Mouse (Mus musculus) hindbrain, embryonic 12.5 days (tissue): ENCODE measurements around the gene Atp6v0b. TPM values are rescaled to one million over a fixed set of nuclear protein-coding genes. Genes with fewer than 3 reads are reported as not detected.

Source experiments
- ATAC-seq: fragments of 200-750 bp; cut with Nextera tagmentation; 2 replicates; pipeline ENCODE4 v1.8.0; 2017; ENCODE audit warnings: moderate TSS enrichment; ENCODE audit not compliant: low FRiP score
- H3K27ac ChIP-seq: fragments of 300-500 bp; sonication (generic); 2 replicates; pipeline ENCODE4 v1.5.1; 2016; ENCODE audit warnings: mild to moderate bottlenecking
- H3K27me3 ChIP-seq: fragments of 300-500 bp; sonication (generic); 2 replicates; pipeline ENCODE4 v1.6.1; 2016; ENCODE audit warnings: mild to moderate bottlenecking
- H3K36me3 ChIP-seq: fragments of 300-500 bp; sonication (generic); 2 replicates; pipeline ENCODE4 v1.6.1; 2016; ENCODE audit warnings: mild to moderate bottlenecking
- H3K4me1 ChIP-seq: fragments of 300-500 bp; sonication (generic); 2 replicates; pipeline ENCODE4 v1.6.1; 2016
- H3K4me2 ChIP-seq: fragments of 300-500 bp; sonication (generic); replicated peaks from 2 replicates; pipeline ENCODE4 v1.6.1; 2016; ENCODE audit warnings: mild to moderate bottlenecking
- H3K4me3 ChIP-seq: fragments of 300-500 bp; sonication (generic); 2 replicates; pipeline ENCODE4 v1.5.1; 2016; ENCODE audit warnings: mild to moderate bottlenecking
- H3K9ac ChIP-seq: fragments of 300-500 bp; sonication (generic); 2 replicates; pipeline ENCODE4 v1.6.1; 2016; ENCODE audit warnings: mild to moderate bottlenecking, moderate library complexity
- H3K9me3 ChIP-seq: fragments of 300-500 bp; sonication (generic); replicated peaks from 2 replicates; pipeline ENCODE4 v1.6.1; 2016; ENCODE audit warnings: mild to moderate bottlenecking
- WGBS: fragments of 180-500 bp; shearing (Covaris S2); methylation state at CpG from one replicate; pipeline ENCODE4 v1.1.7; 2016; 5-methylcytosine and 5-hydroxymethylcytosine counted together
- polyA plus RNA-seq: library from polyadenylated mRNA; unstranded; fragments of >200 nt; fragmentation: Nextera tagmentation; extraction: Ambion mirVana; gene quantifications from 2 replicates; pipeline ENCODE4 v1.2.1, GENCODE M21; 2016

The Atp6v0b gene
- polyA plus RNA-seq, 1 experiment from 2014 or later = 289 TPM

GRCm38 (mm10) chr4:117844467-117844866 lies 42.7 kb downstream of the Atp6v0b start:
- ATAC-seq = no peak
- Histone ChIP-seq H3K27me3 (no peaks in the 10 kb centered on the region), H3K4me1 (peaks cover 16% of the 10 kb centered on the region), H3K36me3 (no peaks in the 10 kb centered on the region), H3K27ac (no peak overlapping the region), H3K4me3 (no peak overlapping the region), H3K9ac (no peak overlapping the region), H3K9me3 (no peaks in the 10 kb centered on the region), H3K4me2 (no peak overlapping the region)
- 88% methylated on average over 5 of the region's 5 CpGs for WGBS

- no peaks in the 10 kb centered on the region for H3K27me3 ChIP-seq
- no peak overlapping the region for H3K4me3 ChIP-seq
- H3K4me1 ChIP-seq = peaks cover 8% of the 10 kb centered on the region
- no peak overlapping the region for H3K9ac ChIP-seq
- no peaks in the 10 kb centered on the region for H3K36me3 ChIP-seq
- H3K27ac ChIP-seq = no peak overlapping the region
- no peak overlapping the region for H3K4me2 ChIP-seq
- 95% methylated on average over 5 of the region's 5 CpGs for WGBS
- no peaks in the 10 kb centered on the region for H3K9me3 ChIP-seq
- no peak for ATAC-seq
These were observed 44.0 kb downstream of the Atp6v0b start for GRCm38 (mm10) chr4:117843101-117843500.

GRCm38 (mm10) chr4:117841566-117841965 lies 45.6 kb downstream of the Atp6v0b start:
- H3K27ac ChIP-seq = no peak overlapping the region
- no peaks in the 10 kb centered on the region for H3K27me3 ChIP-seq
- H3K36me3 ChIP-seq = no peaks in the 10 kb centered on the region
- H3K4me1 ChIP-seq = 0 out of 2 replicates have a peak, but pooled peaks cover 2% of the 10 kb centered on the region
- H3K9ac ChIP-seq = no peak overlapping the region
- no peak overlapping the region for H3K4me3 ChIP-seq
- H3K4me2 ChIP-seq = no peak overlapping the region
- 86% methylated on average over 3 of the region's 3 CpGs for WGBS
- H3K9me3 ChIP-seq = no peaks in the 10 kb centered on the region
- ATAC-seq = no peak

- no peaks in the 10 kb centered on the region for H3K27me3 ChIP-seq
- no peaks in the 10 kb centered on the region for H3K36me3 ChIP-seq
- ATAC-seq = no peak
- no peak overlapping the region for H3K4me3 ChIP-seq
- 0 out of 2 replicates have a peak, but pooled peaks cover 2% of the 10 kb centered on the region for H3K4me1 ChIP-seq
- 94% methylated on average over 5 of the region's 5 CpGs for WGBS
- H3K27ac ChIP-seq = no peak overlapping the region
- no peak overlapping the region for H3K4me2 ChIP-seq
- H3K9me3 ChIP-seq = no peaks in the 10 kb centered on the region
- no peak overlapping the region for H3K9ac ChIP-seq
These were observed 46.3 kb downstream of the Atp6v0b start for GRCm38 (mm10) chr4:117840821-117841220.

- ATAC-seq = no peak
- H3K4me2 ChIP-seq = no peak overlapping the region
- no peak overlapping the region for H3K27ac ChIP-seq
- H3K9ac ChIP-seq = no peak overlapping the region
- no peaks in the 10 kb centered on the region for H3K36me3 ChIP-seq
- WGBS = 83% methylated on average over 6 of the region's 6 CpGs
- H3K27me3 ChIP-seq = no peaks in the 10 kb centered on the region
- peaks cover 5% of the 10 kb centered on the region; the same call in 1 of the 2 replicates for H3K4me1 ChIP-seq
- H3K9me3 ChIP-seq = no peaks in the 10 kb centered on the region
- no peak overlapping the region for H3K4me3 ChIP-seq
These were observed 47.8 kb downstream of the Atp6v0b start for GRCm38 (mm10) chr4:117839366-117839765.

- WGBS = 73% methylated on average over 4 of the region's 4 CpGs
- Histone ChIP-seq H3K4me3 (no peak overlapping the region), H3K36me3 (no peaks in the 10 kb centered on the region), H3K9me3 (no peaks in the 10 kb centered on the region), H3K9ac (no peak overlapping the region), H3K4me2 (0 out of 2 replicates have a peak overlapping the region, but pooled peaks have one; percentile 89), H3K27ac (no peak overlapping the region), H3K4me1 (peaks cover 8% of the 10 kb centered on the region; the same call in 1 of the 2 replicates), H3K27me3 (0 out of 2 replicates have a peak, but pooled peaks cover 9% of the 10 kb centered on the region)
- no peak for ATAC-seq
These were observed 49.9 kb downstream of the Atp6v0b start for GRCm38 (mm10) chr4:117837271-117837670.

- no peaks in the 10 kb centered on the region for H3K36me3 ChIP-seq
- H3K27ac ChIP-seq = peak overlapping the region; percentile 81
- peak; percentile 90 for ATAC-seq
- peak overlapping the region; percentile 76 for H3K4me3 ChIP-seq
- H3K27me3 ChIP-seq = peaks cover 9% of the 10 kb centered on the region; the same call in 1 of the 2 replicates
- H3K4me2 ChIP-seq = peak overlapping the region; percentile 89
- H3K4me1 ChIP-seq = peaks cover 8% of the 10 kb centered on the region; the same call in 1 of the 2 replicates
- peak overlapping the region; percentile 74 for H3K9ac ChIP-seq
- WGBS = under 1% methylated on average over 42 of the region's 48 CpGs
- H3K9me3 ChIP-seq = no peaks in the 10 kb centered on the region
These were observed 50.8 kb downstream of the Atp6v0b start for GRCm38 (mm10) chr4:117836204-117836767.

GRCm38 (mm10) chr4:117835531-117836111 lies 51.5 kb downstream of the Atp6v0b start:
- Histone ChIP-seq H3K4me1 (peaks cover 8% of the 10 kb centered on the region; the same call in 1 of the 2 replicates), H3K27me3 (peaks cover 12% of the 10 kb centered on the region; the same call in 1 of the 2 replicates), H3K36me3 (no peaks in the 10 kb centered on the region), H3K27ac (peak overlapping the region; percentile 81), H3K9ac (peak overlapping the region; percentile 74), H3K9me3 (no peaks in the 10 kb centered on the region), H3K4me2 (peak overlapping the region; percentile 89), H3K4me3 (peak overlapping the region; percentile 76)
- ATAC-seq = peak; percentile 41
- WGBS = under 1% methylated on average over 60 of the region's 60 CpGs

- Histone ChIP-seq H3K27me3 (peaks cover 13% of the 10 kb centered on the region; the same call in 1 of the 2 replicates), H3K36me3 (no peaks in the 10 kb centered on the region), H3K27ac (peak overlapping the region; percentile 81), H3K4me2 (peak overlapping the region; percentile 89), H3K9me3 (no peaks in the 10 kb centered on the region), H3K4me3 (peak overlapping the region; percentile 76), H3K9ac (peak overlapping the region; percentile 74), H3K4me1 (peaks cover 12% of the 10 kb centered on the region)
- peak; percentile 41 for ATAC-seq
- WGBS = 2% methylated on average over 36 of the region's 36 CpGs
These were observed 52.1 kb downstream of the Atp6v0b start for GRCm38 (mm10) chr4:117834845-117835530.

GRCm38 (mm10) chr4:117834457-117834844 lies 52.7 kb downstream of the Atp6v0b start, which contains the start of gene Slc6a9:
Slc6a9 (plus strand) TSS chr4:117834506.
- ATAC-seq = no peak
- WGBS = 25% methylated on average over 3 of the region's 3 CpGs

More at GRCm38 (mm10) chr4:117834457-117834844, 52.7 kb downstream of the Atp6v0b start, which contains the start of gene Slc6a9:
- peaks cover 13% of the 10 kb centered on the region; the same call in 1 of the 2 replicates for H3K27me3 ChIP-seq
- peaks cover 17% of the 10 kb centered on the region for H3K4me1 ChIP-seq
- H3K9ac ChIP-seq = peak within 1 kb of the TSS; percentile 74
- peak within 1 kb of the TSS; percentile 81 for H3K27ac ChIP-seq
- H3K4me2 ChIP-seq = peak within 1 kb of the TSS; percentile 89
- no peaks in the 10 kb centered on the region for H3K36me3 ChIP-seq
- peak within 1 kb of the TSS; percentile 76 for H3K4me3 ChIP-seq
- H3K9me3 ChIP-seq = no peaks in the 10 kb centered on the region
